Mouse (Mus musculus) hindbrain, embryonic 10.5 days (tissue): ENCODE data around the gene Pcnx. TPM values are rescaled to one million over a fixed set of nuclear protein-coding genes. Genes with fewer than 3 reads are reported as not detected.

Experiments used
- DNase-seq: peaks from one replicate; pipeline ENCODE4 v3.0.0-alpha.2; 2017; ENCODE audit warnings: low spot score
- H3K27ac ChIP-seq: fragments of 300-500 bp; sonication (generic); 2 replicates; pipeline ENCODE4 v1.5.1; 2016; ENCODE audit warnings: mild to moderate bottlenecking, moderate library complexity
- H3K27me3 ChIP-seq: fragments of 300-500 bp; sonication (generic); 2 replicates; pipeline ENCODE4 v1.6.1; 2016; ENCODE audit warnings: mild to moderate bottlenecking; ENCODE audit not compliant: poor library complexity, insufficient read depth, severe bottlenecking
- H3K36me3 ChIP-seq: fragments of 300-500 bp; sonication (generic); 2 replicates; pipeline ENCODE4 v1.6.1; 2016; ENCODE audit warnings: mild to moderate bottlenecking, moderate library complexity
- H3K4me1 ChIP-seq: fragments of 300-500 bp; sonication (generic); replicated peaks from 2 replicates; pipeline ENCODE4 v1.6.1; 2016; ENCODE audit warnings: mild to moderate bottlenecking
- H3K4me3 ChIP-seq: fragments of 300-500 bp; sonication (generic); 2 replicates; pipeline ENCODE4 v1.5.1; 2016; ENCODE audit warnings: mild to moderate bottlenecking, moderate library complexity
- H3K9me3 ChIP-seq: fragments of 300-500 bp; sonication (generic); 2 replicates; pipeline ENCODE4 v1.6.1; 2016; ENCODE audit warnings: mild to moderate bottlenecking, moderate library complexity
- WGBS: fragments of 180-500 bp; shearing (Covaris S2); methylation state at CpG from one replicate; pipeline ENCODE4 v1.1.7; 2016; 5-methylcytosine and 5-hydroxymethylcytosine counted together
- polyA plus RNA-seq: library from polyadenylated mRNA; unstranded; fragments of >200 nt; fragmentation: Nextera tagmentation; extraction: Ambion mirVana; gene quantifications from 2 replicates; pipeline ENCODE4 v1.2.1, GENCODE M21; 2016

Pcnx gene
- polyA plus RNA-seq, 1 experiment from 2014 or later = 8.9 TPM

DNA sequence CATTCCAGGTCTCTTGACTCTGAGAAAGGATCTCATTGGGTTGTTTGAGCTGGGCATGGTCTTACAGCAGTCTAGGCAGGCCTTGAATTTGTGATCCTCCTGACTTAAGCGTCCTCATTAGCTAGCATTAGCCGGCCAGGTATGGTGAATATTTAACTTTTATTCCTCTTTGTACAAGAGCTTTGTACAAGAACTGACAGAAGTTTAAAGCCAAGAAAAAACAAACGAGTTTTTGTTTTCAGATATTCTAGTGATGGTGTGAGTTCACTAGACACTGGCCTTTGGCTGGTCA is 24.2 kb downstream of the Pcnx start:
- H3K27me3 ChIP-seq = no peaks in the 10 kb centered on the region
- 89% methylated on average over 3 of the region's 3 CpGs for WGBS
- no peak for DNase-seq
- H3K27ac ChIP-seq = no peak overlapping the region
- H3K36me3 ChIP-seq = no peaks in the 10 kb centered on the region
- no peaks in the 10 kb centered on the region; the same call in 1 of the 2 replicates for H3K9me3 ChIP-seq
- H3K4me1 ChIP-seq = peaks cover 12% of the 10 kb centered on the region
- no peak overlapping the region for H3K4me3 ChIP-seq

DNA sequence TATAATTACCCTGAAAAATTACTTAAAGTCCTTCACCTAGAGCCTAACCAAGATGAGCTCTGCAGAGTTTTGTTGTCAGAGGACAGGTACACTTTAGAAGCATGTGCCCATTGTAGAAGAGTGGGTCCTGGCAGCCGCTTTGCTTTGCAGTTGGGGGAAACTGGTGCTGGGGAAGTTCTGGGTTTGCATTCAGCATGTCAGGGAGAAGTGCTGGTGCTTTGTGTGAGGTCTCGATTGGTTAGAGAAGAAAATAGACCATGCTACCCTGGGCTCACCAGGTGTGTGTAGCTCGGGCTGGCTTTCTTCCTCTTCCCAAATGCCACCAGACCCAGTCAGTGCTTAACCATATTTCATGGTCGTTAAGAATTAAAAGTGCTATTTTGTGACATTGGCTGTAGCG is 25.2 kb downstream of the Pcnx start:
- Histone ChIP-seq H3K27ac (no peak overlapping the region), H3K27me3 (no peaks in the 10 kb centered on the region), H3K9me3 (no peaks in the 10 kb centered on the region), H3K4me3 (no peak overlapping the region), H3K4me1 (peaks cover 12% of the 10 kb centered on the region), H3K36me3 (no peaks in the 10 kb centered on the region)
- no peak for DNase-seq
- 83% methylated on average over 5 of the region's 5 CpGs for WGBS

DNA sequence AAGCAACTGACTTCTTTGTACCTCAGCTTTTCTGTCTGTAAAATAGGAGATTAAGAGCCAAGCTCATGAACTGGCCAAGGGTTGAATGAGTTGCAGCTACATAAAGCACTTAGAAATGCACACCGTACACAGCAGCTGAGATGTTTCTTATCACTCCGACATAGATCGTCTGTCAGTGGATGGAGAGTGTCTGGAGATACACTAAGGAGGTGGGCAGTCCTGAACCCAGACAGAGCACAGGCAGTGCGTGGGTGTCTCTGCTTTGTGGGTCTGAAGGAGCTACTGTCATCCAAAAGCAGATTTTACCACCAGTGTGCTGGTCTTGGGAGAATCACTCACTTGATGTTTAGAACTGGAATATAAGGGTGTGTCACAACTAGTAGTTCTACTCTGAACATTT is 26.2 kb downstream of the Pcnx start:
- no peak for DNase-seq
- H3K27me3 ChIP-seq = no peaks in the 10 kb centered on the region
- 84% methylated on average over 4 of the region's 4 CpGs for WGBS
- no peaks in the 10 kb centered on the region for H3K36me3 ChIP-seq
- H3K9me3 ChIP-seq = no peaks in the 10 kb centered on the region
- H3K4me1 ChIP-seq = peaks cover 12% of the 10 kb centered on the region
- no peak overlapping the region for H3K27ac ChIP-seq
- no peak overlapping the region for H3K4me3 ChIP-seq

DNA sequence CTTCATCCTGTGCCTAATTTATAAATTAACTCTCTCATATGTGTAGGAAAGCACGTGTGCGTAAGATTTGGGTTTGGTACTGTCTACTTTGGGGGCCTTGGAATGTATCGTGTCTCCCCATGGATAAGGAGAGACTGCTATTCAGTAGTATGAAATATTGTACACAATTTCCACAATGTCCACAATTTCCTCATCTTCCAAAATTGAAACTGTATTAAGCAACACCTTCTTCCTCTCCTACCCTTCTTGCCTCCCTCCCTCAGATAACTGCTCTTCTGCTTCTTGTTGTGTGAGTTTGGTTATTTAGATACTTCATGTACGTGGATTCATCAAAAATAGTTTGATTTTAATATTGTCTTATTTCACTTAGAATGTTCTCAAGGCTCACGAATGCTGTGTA is 29.1 kb downstream of the Pcnx start:
- 91% methylated on average over 5 of the region's 5 CpGs for WGBS
- Histone ChIP-seq H3K4me3 (no peak overlapping the region), H3K27ac (no peak overlapping the region), H3K9me3 (no peaks in the 10 kb centered on the region), H3K36me3 (no peaks in the 10 kb centered on the region), H3K27me3 (no peaks in the 10 kb centered on the region), H3K4me1 (0 out of 2 replicates have a peak, but pooled peaks cover 3% of the 10 kb centered on the region)
- DNase-seq = no peak

DNA sequence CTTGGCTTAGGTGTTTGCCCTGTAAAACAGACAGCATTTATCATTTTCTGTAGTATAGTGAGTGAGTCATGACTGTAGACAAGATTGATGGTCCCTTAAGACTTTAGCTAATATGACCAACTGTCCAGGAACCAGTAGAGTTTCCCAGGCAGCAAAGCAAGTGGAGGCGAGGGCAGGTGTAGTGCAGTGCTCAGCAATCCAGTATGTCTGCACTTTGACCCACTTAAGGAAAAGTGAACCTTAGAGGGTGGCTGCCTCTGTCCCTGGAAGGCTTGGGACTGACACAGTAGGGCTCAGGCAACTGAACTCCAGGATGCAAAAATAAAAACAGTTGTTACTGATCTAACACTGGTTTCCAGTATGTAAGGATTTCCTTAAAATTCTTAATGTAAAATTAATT is 32.1 kb downstream of the Pcnx start:
- 88% methylated on average over 1 of the region's 1 CpGs for WGBS
- Histone ChIP-seq H3K9me3 (no peaks in the 10 kb centered on the region), H3K4me3 (no peak overlapping the region), H3K27me3 (no peaks in the 10 kb centered on the region), H3K36me3 (peaks cover 19% of the 10 kb centered on the region), H3K4me1 (0 out of 2 replicates have a peak, but pooled peaks cover 3% of the 10 kb centered on the region), H3K27ac (no peak overlapping the region)
- no peak for DNase-seq

DNA sequence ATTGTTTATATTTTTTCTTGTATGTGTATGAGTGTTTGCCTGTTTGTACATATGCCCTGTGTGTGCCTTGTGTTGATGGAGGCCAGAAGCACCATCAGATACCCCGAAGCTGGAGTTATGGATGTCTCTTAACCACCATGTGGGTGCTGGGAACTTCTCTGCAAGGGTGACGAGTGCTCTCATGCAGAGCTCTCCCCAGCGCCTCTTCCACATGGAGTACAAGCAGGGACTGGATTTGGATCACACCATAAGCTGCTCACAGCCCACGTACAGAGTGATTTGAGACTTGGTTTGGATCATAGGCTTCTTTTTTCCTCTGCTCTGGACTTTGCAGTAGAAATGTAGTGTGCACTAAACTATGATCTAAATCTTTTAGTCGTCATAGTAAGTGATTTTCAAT is 34.5 kb downstream of the Pcnx start:
- Histone ChIP-seq H3K36me3 (peaks cover 36% of the 10 kb centered on the region), H3K9me3 (no peaks in the 10 kb centered on the region), H3K4me1 (no peaks in the 10 kb centered on the region), H3K27me3 (no peaks in the 10 kb centered on the region), H3K4me3 (no peak overlapping the region), H3K27ac (no peak overlapping the region)
- DNase-seq = no peak
- WGBS = 90% methylated on average over 5 of the region's 5 CpGs

DNA sequence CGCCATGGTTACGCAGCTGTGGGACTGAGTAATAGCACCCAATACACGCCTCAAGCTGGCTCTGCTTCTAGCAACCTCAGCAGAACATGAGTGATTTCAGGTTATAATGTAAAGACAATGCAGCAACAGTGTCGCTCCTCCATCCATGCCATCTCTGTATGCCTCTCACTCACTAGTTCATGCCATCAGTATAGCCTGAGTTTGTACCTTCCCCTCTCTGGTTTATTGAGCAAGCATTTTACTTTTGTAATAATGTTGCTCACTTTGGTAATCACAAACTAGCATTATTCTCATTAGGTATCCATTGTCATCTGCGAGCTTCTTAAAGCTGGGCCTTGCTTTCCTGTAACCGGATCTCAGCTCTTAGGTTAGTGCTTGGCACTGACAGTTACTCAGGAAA is 36.2 kb downstream of the Pcnx start:
- H3K36me3 ChIP-seq = peaks cover 36% of the 10 kb centered on the region
- H3K27ac ChIP-seq = no peak overlapping the region
- DNase-seq = no peak
- H3K27me3 ChIP-seq = no peaks in the 10 kb centered on the region
- no peak overlapping the region for H3K4me3 ChIP-seq
- WGBS = 93% methylated on average over 6 of the region's 6 CpGs
- H3K9me3 ChIP-seq = no peaks in the 10 kb centered on the region
- H3K4me1 ChIP-seq = no peaks in the 10 kb centered on the region

DNA sequence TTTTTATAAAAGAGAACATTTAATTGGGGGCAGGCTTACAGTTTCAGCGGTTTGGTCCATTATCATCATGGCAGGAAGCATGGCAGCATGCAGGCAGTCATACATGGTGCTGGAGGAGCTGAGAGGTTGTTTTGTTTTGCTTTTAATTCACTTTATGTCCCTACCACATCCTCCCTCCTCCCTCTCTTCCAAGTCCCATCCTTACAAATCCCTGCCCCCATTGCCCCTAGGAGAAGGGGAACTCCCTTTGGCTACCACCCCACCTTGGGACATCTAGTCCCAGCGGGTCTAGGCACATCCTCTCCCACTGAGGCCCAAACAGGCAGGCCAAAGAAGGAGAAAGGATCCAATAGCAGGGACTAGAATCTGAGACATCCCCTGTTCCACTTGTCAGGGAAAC is 44.6 kb downstream of the Pcnx start:
- WGBS = 87% methylated on average over 2 of the region's 2 CpGs
- H3K36me3 ChIP-seq = peaks cover 14% of the 10 kb centered on the region
- H3K9me3 ChIP-seq = 0 out of 2 replicates have a peak, but pooled peaks cover 2% of the 10 kb centered on the region
- H3K27me3 ChIP-seq = no peaks in the 10 kb centered on the region
- H3K4me3 ChIP-seq = no peak overlapping the region
- DNase-seq = no peak
- no peak overlapping the region for H3K27ac ChIP-seq
- peaks cover 8% of the 10 kb centered on the region; the same call in 1 of the 2 replicates for H3K4me1 ChIP-seq

DNA sequence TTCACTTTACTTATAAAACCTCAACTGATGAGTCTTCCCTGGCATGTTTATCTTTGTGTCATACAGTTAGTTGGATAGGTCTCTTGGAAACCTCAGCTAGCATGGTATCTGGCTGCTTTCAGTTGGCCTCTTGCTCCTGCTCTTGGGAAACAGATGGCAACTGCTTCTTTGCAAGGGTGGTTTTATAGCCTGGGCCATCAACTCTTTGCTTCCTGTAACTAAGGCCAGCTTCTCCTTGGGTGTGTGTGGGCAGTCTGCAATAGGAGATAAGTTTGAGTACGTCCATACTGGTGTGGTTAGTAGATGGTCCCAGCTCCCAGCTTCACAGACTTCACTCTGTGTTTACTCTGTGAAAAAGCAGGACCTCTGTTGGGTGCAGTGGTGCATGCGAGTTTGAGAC is 46.0 kb downstream of the Pcnx start:
- 0 out of 2 replicates have a peak, but pooled peaks cover 2% of the 10 kb centered on the region for H3K9me3 ChIP-seq
- H3K27me3 ChIP-seq = no peaks in the 10 kb centered on the region
- DNase-seq = no peak
- H3K4me3 ChIP-seq = no peak overlapping the region
- peaks cover 8% of the 10 kb centered on the region; the same call in 1 of the 2 replicates for H3K4me1 ChIP-seq
- peaks cover 14% of the 10 kb centered on the region for H3K36me3 ChIP-seq
- H3K27ac ChIP-seq = no peak overlapping the region
- WGBS = 93% methylated on average over 2 of the region's 2 CpGs

DNA sequence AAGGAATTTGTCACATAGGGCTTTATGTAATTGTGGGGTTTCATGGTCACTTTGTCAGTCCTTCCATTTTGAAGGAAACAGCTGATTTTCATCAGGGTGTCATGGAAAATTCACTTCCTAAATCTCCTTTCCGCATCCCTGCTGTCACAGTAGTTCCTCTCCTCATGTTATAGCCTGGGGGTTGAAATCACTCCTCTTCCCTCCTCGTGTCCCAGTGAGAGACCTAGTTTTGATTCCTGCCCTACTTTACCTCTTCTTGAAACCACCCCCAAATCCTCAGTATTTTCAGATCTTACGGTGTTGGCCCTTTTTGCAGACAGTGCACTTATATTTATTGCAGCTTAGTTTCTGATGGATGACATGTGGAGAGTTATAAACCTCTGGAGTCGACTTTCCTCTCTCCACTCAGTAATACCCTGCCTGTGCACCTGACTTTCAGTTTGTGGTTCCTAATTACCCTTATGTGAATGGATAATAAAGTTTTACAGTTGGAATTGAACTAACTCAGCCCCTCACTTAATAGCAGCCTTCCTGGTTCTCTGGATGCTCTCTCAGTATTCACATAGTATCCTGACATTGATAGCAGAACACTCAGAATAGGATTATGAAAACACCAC is 48.0 kb downstream of the Pcnx start:
- Histone ChIP-seq H3K27me3 (no peaks in the 10 kb centered on the region), H3K4me1 (peaks cover 8% of the 10 kb centered on the region; the same call in 1 of the 2 replicates), H3K36me3 (peaks cover 14% of the 10 kb centered on the region), H3K4me3 (no peak overlapping the region), H3K9me3 (0 out of 2 replicates have a peak, but pooled peaks cover 2% of the 10 kb centered on the region), H3K27ac (no peak overlapping the region)
- 55% methylated on average over 4 of the region's 4 CpGs for WGBS
- DNase-seq = no peak

DNA sequence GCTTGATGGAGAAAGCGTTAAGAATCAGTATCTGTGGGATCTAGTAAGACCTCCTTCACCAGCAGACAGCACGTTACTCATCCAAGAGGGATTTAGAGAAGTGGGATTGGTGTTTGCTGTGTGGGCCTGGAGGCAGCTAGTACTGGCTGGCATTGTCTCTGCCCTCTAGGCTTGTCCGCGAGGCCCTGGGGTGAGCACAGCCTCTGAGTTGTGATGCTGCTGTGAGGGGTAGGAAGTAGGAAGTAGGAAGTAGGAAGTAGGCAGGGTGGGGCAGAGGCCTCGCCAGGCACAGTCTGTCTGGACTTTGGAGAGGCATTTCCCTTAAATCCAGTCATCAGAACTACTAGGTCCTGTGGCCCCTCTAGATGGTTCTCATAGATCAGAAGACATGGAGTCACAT is 50.6 kb downstream of the Pcnx start:
- H3K9me3 ChIP-seq = 0 out of 2 replicates have a peak, but pooled peaks cover 2% of the 10 kb centered on the region
- no peaks in the 10 kb centered on the region for H3K27me3 ChIP-seq
- 82% methylated on average over 5 of the region's 5 CpGs for WGBS
- H3K27ac ChIP-seq = no peak overlapping the region
- no peak overlapping the region for H3K4me3 ChIP-seq
- DNase-seq = no peak
- peaks cover 18% of the 10 kb centered on the region for H3K36me3 ChIP-seq
- H3K4me1 ChIP-seq = peaks cover 8% of the 10 kb centered on the region; the same call in 1 of the 2 replicates

DNA sequence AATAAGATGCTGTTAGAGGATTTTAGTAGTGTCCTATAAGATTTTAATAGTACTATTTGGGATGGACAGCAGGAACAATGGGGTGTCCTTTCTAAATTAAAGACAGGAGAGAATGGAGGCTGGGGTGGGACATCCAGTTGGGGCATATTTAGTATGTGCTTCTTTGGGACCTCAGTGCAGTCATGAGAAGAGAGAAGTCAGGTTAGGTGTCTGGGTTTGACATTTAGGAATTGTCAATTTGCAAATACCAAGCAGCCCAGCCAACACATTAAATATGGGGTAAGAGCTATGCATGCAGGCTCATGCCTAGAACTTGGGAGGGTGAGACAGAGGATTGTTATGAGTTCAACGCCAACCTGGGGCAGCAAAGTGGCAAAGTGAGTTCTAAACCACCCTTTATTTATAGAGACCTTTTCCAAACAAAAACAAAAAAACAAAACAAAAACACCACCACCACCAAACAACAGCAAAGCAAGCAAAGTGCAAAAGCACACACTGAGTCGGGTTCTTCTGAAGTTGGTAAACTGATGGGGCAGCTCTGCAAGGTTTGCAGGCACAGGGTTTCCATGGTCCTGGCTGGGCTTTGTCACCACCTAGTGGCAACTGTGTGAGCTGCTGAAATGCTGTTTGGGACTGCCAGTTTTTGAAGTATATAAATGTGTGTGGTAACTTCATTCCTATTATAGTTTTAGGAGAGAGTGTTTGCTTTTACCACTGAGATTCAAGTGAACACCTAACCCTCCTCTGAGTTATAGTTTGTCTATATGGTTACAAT is 55.5 kb downstream of the Pcnx start:
- 61% methylated on average over 2 of the region's 2 CpGs for WGBS
- Histone ChIP-seq H3K4me1 (no peaks in the 10 kb centered on the region), H3K9me3 (no peaks in the 10 kb centered on the region), H3K4me3 (no peak overlapping the region), H3K27ac (no peak overlapping the region), H3K36me3 (peaks cover 33% of the 10 kb centered on the region), H3K27me3 (no peaks in the 10 kb centered on the region)
- DNase-seq = peak; percentile 76

DNA sequence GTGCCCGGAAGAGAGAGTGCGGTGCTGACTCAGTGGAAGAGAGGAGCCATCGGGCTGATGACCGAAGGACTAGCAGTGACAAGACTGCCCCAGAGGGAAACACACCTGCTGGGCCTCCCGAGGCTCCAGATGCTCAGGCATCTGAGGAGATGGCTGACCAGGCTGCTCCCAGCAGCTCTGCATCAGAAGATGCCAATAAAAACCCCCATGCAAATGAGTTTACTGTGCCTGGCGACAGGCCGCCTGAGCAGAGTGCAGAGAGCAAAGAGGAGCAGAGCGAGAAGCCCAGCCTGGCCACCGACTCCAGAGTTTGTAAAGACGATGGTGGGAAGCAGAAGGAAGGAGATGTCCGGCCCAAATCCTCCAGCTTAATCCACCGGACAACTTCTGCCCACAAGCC is 58.5 kb downstream of the Pcnx start:
- H3K27me3 ChIP-seq = no peaks in the 10 kb centered on the region
- H3K4me3 ChIP-seq = no peak overlapping the region
- H3K4me1 ChIP-seq = no peaks in the 10 kb centered on the region
- H3K9me3 ChIP-seq = no peaks in the 10 kb centered on the region
- H3K36me3 ChIP-seq = peaks cover 29% of the 10 kb centered on the region
- 90% methylated on average over 12 of the region's 12 CpGs for WGBS
- H3K27ac ChIP-seq = no peak overlapping the region
- DNase-seq = no peak
